Mouse (Mus musculus): ENCODE results near the gene Dock7.
"Not testable (repeated sequence)": the region's sequence is repeated elsewhere in the genome, so short reads cannot be mapped to it uniquely, and the experiment has no call there.

The Dock7 gene

GRCm38 (mm10) chr4:98993491-98993890 lies 127.2 kb downstream of the Dock7 start:
- DNase-seq: no peak

DNA sequence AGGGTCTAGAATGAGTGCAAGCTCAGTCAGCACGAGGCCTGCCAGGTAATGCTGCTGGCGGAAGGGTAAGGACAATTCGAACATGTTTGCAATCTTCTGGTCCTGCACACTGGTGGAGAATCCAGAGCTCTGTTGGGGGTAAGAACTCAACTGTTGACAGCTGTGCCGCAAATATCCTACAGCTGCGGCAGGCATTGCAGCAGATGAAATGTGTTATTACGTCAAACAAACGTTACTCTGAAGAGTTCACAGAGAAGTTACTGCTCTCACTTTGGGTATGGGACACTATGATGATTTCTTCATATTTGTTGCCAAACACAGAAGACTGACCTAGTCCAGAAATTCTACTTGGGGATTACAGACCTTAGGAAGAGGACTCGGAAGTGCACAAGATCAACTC lies 136.0 kb downstream of the Dock7 start:
- DNase-seq: no peak

GRCm38 (mm10) chr4:98979976-98980375 lies 140.7 kb downstream of the Dock7 start:
- DNase-seq: not testable (repeated sequence)

DNA sequence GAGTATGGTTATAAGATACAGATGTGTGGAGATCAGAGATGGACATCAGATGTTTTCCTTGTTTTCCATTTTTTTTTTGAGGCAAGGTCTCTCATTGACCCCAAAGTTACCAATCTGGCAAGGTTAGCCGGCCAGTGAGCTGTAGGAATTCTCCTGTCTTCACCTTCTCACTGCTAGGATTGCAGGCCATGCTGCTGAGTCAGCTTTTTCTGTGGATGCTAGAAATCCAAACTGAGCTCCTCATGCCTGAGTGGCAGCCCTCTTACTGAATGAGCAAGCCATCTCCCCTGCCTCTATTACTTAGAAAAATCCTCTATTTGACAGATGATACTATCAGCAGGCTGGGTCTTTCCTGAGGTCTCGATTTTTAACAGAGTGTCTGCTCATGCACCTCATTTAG lies 142.0 kb downstream of the Dock7 start:
- no peak for DNase-seq

- not testable (repeated sequence) for DNase-seq
Observed at GRCm38 (mm10) chr4:98978288-98978687, 142.4 kb downstream of the Dock7 start.

DNA sequence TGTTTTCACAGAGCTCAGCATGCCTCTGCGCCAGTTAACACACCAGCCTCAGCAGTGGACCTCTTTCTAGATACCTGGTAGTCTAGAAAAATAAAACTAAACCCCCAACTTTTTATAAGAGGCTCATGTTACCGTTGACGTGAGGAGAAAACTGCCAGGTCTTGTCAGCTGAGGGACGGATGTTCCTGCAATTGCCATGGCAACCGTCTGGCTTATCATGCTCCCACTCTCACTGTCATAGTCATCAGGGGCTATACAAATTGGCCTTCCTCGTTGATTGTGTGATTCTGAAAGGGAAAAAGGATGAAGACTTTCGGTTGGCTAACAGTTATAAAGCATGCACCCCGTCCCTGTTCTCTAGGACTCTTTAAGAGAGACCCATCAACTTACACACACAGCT lies 145.0 kb downstream of the Dock7 start:
- no peak for DNase-seq

DNA sequence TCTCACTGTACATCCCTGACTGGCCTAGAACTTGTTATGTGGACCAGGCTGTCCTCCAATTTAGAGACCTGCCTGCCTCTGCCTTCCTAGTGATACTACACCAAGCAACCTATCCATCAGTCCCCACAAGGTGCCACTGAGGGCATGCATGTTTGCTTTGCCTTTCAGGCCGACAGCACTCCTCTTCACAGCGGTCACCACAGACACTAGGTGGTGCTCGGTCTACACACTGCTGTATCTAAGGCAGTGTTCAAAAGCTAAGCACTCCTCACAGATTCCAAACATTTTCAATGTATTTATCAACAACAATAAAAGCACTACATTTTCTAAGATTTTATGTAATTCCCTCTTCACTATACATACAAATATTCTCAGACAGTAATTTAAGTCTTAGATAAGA lies 150.8 kb downstream of the Dock7 start:
- DNase-seq: no peak

- DNase-seq: no peak
Observed at GRCm38 (mm10) chr4:98960243-98960642, 160.5 kb downstream of the Dock7 start.

GRCm38 (mm10) chr4:98955986-98956385 lies 164.7 kb downstream of the Dock7 start:
- DNase-seq: peak; percentile 11 to 15

- no peak for DNase-seq
Observed at GRCm38 (mm10) chr4:98950563-98950962, 170.2 kb downstream of the Dock7 start.

DNA sequence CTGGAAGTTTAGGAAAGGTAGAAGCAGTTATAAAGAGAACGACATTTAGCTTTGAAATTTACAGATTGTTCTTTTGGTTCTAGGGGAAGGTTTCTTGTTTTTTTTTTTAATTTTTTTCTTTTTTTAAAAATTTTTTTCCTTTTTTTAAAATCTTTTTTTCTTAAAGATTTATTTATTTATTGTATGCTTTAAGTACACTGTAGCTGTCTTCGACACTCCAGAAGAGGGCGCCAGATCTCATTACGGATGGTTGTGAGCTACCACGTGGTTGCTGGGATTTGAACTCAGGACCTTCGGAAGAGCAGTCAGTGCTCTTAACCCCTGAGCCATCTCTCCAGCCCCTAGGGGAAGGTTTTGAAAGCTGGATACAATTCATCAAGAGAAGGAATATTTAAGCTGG lies 182.5 kb downstream of the Dock7 start:
- DNase-seq: not testable (repeated sequence)

DNA sequence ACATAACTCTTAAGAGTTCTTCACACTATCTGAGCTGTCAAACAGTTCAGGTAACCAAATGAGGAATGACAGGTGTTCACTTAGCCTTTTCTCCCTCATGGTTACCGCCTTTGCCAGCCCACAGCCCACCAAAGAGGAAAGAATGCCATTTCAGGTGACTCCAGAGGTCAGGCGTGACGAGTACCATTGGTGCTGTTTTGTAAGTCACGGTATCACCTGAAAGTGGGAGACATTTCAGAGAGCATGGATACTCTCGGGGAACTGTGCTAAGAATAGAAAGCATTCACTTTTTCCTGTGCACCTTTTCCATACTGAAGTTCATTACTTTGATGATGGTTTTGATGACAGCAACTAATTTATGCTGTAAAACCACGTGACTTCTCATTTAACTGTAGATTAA lies 184.7 kb downstream of the Dock7 start:
- no peak for DNase-seq

DNA sequence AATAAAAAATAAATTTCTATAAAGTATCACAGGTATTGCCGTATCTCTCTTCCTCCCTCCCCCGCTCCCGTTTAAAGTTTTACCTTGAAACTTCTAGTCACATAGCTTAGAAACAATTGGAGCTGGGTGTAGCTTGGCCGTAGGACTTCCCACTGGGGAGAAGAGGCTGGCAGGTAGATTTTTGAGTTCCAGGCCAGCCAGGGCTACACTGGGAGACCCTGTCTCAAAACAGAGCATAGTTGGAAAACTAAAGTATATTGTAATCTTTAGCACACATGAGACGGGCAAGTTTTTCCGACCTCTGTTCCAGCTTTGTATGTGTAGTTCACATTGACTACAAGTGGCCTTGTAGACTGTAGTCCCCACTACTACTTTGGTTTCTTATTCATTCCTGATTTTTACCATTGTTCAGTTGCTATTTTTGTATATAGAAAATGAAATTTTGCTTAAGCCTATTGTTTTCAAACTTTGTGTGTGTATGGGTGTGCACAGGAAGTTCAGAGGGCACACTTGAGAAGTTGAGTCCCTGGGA lies 195.4 kb downstream of the Dock7 start:
- no peak for DNase-seq

- DNase-seq: no peak
Observed at GRCm38 (mm10) chr4:98924906-98925178, 195.9 kb downstream of the Dock7 start.

GRCm38 (mm10) chr4:98924071-98924905 lies 196.4 kb downstream of the Dock7 start:
- DNase-seq: no peak

GRCm38 (mm10) chr4:98923568-98924070 lies 197.1 kb downstream of the Dock7 start, which contains the start of gene Usp1:
Usp1 (plus strand) TSS chr4:98923810.
- peak; percentile 77 to 82 for DNase-seq

GRCm38 (mm10) chr4:98922643-98923567 lies 197.8 kb downstream of the Dock7 start:
- peak; percentile 95 to 96 for DNase-seq

DNA sequence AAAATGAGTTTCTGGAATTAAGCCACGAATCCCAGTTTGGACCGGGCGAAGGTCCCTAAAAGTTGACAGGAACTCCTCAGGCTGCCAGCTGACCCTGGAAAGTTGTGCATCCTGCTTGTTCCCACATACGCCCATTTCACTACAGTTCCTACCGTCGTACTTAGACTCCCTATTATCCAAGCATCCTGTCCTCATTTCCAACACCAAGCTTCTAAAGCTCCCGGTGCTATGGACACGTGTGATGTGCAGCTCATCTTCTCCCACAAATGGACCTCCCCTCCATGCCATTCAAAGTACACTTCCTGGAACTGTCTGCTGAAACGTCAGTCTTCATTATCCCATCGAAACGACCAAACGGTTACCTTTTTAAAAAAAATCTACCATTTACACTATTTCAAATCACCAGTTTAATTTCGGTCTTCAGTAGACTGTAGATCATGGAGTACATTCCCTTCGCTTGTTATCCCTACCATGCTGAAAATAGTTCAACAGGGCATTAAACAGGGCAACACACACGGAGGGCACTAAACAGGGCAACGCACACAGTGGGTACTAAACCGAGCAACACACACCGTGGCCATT lies 198.6 kb downstream of the Dock7 start:
- DNase-seq: peak in 1 of 2 experiments; percentile 13

DNA sequence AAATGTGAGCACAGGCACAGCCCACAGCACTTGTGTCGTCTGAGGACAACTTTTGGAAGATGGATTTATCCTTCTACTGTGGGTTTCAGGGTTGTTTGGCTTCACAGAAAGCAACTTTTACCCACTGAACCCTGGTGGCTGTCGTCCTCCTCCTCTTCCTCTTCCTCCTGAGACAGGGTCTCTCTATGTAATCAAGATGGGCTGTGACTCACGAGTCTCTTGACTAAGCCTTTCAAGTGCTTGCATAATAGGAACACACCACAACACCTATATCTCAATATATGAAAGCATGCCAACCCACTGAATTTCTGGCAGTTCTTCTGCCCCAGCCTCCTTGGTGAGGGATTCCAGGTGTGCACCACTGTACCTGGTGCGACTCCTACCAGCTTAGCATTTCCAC lies 199.8 kb downstream of the Dock7 start:
- DNase-seq: no peak

- no peak for DNase-seq
Observed at GRCm38 (mm10) chr4:98918204-98918603, 202.5 kb downstream of the Dock7 start.

GRCm38 (mm10) chr4:98917724-98918123 lies 203.0 kb downstream of the Dock7 start:
- no peak for DNase-seq

DNA sequence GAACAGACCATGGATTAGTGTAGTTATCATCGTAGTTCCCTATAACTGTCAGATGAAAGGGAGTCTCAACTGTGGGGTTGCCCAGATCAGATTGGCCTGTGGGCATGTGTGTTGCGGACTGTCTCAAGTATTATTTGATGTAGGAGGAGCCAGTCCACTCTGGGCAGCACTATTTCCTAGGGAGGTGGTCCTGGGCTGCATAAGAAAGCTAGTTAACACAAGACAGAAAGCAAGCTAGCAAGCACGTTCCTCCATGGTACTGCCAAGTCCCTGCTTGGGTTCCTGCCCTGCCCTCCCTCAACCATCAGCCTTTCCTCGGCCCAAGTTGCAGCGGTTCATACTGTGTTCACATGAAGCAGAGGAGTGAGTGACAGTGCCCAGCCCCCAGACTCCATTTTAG lies 210.5 kb downstream of the Dock7 start:
- no peak for DNase-seq

- DNase-seq: peak; percentile 46 to 65
Observed at GRCm38 (mm10) chr4:98887148-98887547, 233.6 kb downstream of the Dock7 start.

Data from cerebellum, postnatal 36 days (tissue).